Mouse (Mus musculus): ENCODE data around the gene Gm26558.

GRCm38 (mm10) chr2:70695712-70696111 lies 33.8 kb upstream of the Gm26558 start:
- TF ChIP-seq CTCF (IDR thresholded peaks at IDR 0.05; ENCODE audit: low read depth) (no peak), EP300 (IDR thresholded peaks at IDR 0.05; ENCODE audit: low read depth) (no peak)
